Mouse (Mus musculus) heart, embryonic 15.5 days (tissue): ENCODE measurements around the gene Tmem221. TPM values are rescaled to one million over a fixed set of nuclear protein-coding genes. Genes with fewer than 3 reads are reported as not detected.

ENCODE experiments used
- ATAC-seq: fragments of 200-750 bp; cut with Nextera tagmentation; replicated peaks from 2 replicates; pipeline ENCODE4 v1.8.0; 2017; ENCODE audit warnings: low read depth, moderate TSS enrichment; ENCODE audit not compliant: insufficient number of reproducible peaks, insufficient read depth, low FRiP score
- H3K27ac ChIP-seq: fragments of 300-500 bp; sonication (generic); 2 replicates; pipeline ENCODE4 v1.5.1; 2015; ENCODE audit warnings: mild to moderate bottlenecking, inconsistent platforms
- H3K27me3 ChIP-seq: fragments of 300-500 bp; sonication (generic); 2 replicates; pipeline ENCODE4 v1.6.1; 2015; ENCODE audit warnings: inconsistent platforms
- H3K36me3 ChIP-seq: fragments of 300-500 bp; sonication (generic); 2 replicates; pipeline ENCODE4 v1.6.1; 2015; ENCODE audit warnings: mild to moderate bottlenecking, inconsistent platforms
- H3K4me1 ChIP-seq: fragments of 300-500 bp; sonication (generic); replicated peaks from 2 replicates; pipeline ENCODE4 v1.6.1; 2015; ENCODE audit warnings: inconsistent platforms
- H3K4me2 ChIP-seq: fragments of 300-500 bp; sonication (generic); 2 replicates; pipeline ENCODE4 v1.6.1; 2015; ENCODE audit warnings: inconsistent platforms, mild to moderate bottlenecking, moderate library complexity
- H3K4me3 ChIP-seq: fragments of 300-500 bp; sonication (generic); 2 replicates; pipeline ENCODE4 v1.5.1; 2015; ENCODE audit warnings: mild to moderate bottlenecking, inconsistent platforms
- H3K9ac ChIP-seq: fragments of 300-500 bp; sonication (generic); 2 replicates; pipeline ENCODE4 v1.6.1; 2015; ENCODE audit warnings: mild to moderate bottlenecking, inconsistent platforms
- H3K9me3 ChIP-seq: fragments of 300-500 bp; sonication (generic); replicated peaks from 2 replicates; pipeline ENCODE4 v1.6.1; 2016; ENCODE audit warnings: inconsistent platforms
- WGBS: fragments of 180-500 bp; shearing (Covaris S2); methylation state at CpG from one replicate; pipeline ENCODE4 v1.1.7; 2015; ENCODE audit warnings: mixed read lengths; 5-methylcytosine and 5-hydroxymethylcytosine counted together
- polyA plus RNA-seq: library from polyadenylated mRNA; unstranded; fragments of >200 nt; fragmentation: Nextera tagmentation; extraction: Ambion mirVana; gene quantifications from 2 replicates; pipeline ENCODE4 v1.2.1, GENCODE M21; 2015

Gene Tmem221
- polyA plus RNA-seq, 1 experiment from 2014 or later: 0.42 TPM

GRCm38 (mm10) chr8:71594324-71594722 is 35.7 kb upstream of the Tmem221 start:
- Histone ChIP-seq H3K9me3 (no peaks in the 10 kb centered on the region), H3K27me3 (no peaks in the 10 kb centered on the region), H3K27ac (no peak overlapping the region), H3K4me3 (no peak overlapping the region), H3K9ac (no peak overlapping the region), H3K4me1 (peaks cover 32% of the 10 kb centered on the region), H3K36me3 (no peaks in the 10 kb centered on the region), H3K4me2 (no peak overlapping the region)
- WGBS: 93% methylated on average over 4 of the region's 4 CpGs
- no peak for ATAC-seq

GRCm38 (mm10) chr8:71593556-71594323 is 35.1 kb upstream of the Tmem221 start:
- Histone ChIP-seq H3K36me3 (no peaks in the 10 kb centered on the region), H3K27me3 (no peaks in the 10 kb centered on the region), H3K27ac (no peak overlapping the region), H3K9ac (0 out of 2 replicates have a peak overlapping the region, but pooled peaks have one; percentile 96), H3K9me3 (no peaks in the 10 kb centered on the region), H3K4me3 (peak overlapping the region; percentile 82; the same call in 1 of the 2 replicates), H3K4me1 (peaks cover 32% of the 10 kb centered on the region), H3K4me2 (peak overlapping the region; percentile 86; the same call in 1 of the 2 replicates)
- 88% methylated on average over 8 of the region's 8 CpGs for WGBS
- no peak for ATAC-seq

DNA sequence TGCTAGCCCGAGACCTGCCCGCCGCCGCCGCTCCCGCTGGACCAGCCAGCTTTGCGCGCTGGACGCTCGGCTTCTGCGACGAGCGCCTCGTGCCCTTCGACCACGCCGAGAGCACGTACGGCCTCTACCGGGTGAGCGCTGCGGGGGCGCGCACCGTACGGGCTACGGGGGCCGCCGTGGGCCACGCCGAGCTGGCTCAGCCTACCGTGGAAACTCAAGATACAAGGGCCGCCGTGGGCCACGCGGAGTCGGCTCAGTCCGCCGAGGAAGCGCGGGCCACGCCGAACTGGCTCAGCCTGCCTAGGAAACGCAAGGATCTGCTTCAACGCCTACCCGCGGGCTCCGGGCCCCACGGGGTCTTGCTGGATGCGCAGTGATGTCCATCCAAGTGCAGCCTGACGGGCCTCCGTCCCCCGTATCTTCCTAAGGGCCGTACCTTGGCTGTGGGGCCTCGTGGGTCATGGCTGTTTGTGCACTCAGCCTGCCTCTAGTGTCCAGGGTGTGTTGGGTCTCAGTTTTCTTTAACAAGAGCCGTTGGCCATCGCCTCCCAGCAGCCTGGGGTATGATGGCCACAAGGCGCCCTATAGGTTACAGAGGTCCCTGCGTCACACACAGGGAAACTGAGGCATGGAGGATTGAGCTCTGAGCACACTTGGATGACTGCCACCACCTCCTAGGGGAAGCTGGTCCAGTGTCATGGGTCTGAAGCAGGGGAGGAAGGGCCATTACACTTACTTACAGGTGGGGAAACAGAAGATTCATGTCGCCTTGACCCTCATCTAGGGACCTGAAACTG is 33.9 kb upstream of the Tmem221 start:
- H3K4me1 ChIP-seq: peaks cover 32% of the 10 kb centered on the region
- H3K36me3 ChIP-seq: no peaks in the 10 kb centered on the region
- no peaks in the 10 kb centered on the region for H3K9me3 ChIP-seq
- ATAC-seq: peak; percentile 71
- peak overlapping the region; percentile 86 for H3K4me2 ChIP-seq
- H3K9ac ChIP-seq: peak overlapping the region; percentile 96
- H3K27me3 ChIP-seq: no peaks in the 10 kb centered on the region
- peak overlapping the region; percentile 99 for H3K27ac ChIP-seq
- H3K4me3 ChIP-seq: peak overlapping the region; percentile 82
- WGBS: 4% methylated on average over 60 of the region's 60 CpGs

DNA sequence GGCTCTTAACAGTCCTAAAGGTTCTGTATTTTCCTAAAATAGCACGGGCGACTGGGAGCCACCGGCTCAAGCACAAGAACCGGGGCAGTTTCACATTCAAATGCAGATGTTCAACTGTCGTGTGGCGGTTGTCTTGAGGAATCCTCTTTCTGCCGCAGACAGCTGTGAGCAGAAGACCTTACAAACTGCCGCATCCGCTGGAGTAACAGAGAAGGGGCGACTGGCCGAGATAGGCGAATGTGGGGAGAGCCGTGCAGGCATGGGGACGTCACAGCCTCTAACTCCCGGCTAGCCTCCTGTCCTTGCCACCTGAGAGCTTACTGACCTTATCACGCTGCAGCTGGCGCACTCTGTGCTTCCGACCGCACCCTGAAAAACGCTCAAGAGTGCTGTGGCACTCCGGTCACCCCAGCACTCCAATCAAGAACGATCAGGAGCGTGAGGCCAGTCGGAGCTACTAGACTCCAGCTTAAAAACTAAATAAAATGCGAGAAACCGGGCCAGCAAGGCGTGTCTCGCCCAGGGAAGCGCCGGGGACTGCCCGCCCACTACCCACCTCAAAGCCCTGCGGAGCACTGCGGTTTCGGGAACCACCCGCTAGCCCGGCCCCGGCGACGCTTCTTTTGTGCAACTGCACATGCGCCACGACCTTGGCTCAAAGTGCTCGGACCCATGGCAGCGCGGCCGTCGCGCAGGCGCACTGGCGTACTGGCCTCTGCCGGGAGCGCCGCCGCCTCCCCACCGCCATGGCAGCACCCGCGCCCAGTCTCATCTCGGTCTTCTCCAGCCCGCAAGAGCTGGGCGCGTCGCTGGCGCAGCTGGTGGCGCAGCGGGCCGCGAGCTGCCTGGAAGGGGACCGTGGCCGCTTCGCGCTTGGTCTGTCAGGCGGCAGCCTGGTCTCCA is 33.1 kb upstream of the Tmem221 start, which contains the start of gene Pgls:
Pgls (plus strand) TSS at position 706 of the 903 bp plus-strand sequence.
- WGBS: under 1% methylated on average over 71 of the region's 71 CpGs
- Histone ChIP-seq H3K9ac (peak within 1 kb of the TSS; percentile 96), H3K4me1 (peaks cover 31% of the 10 kb centered on the region), H3K9me3 (no peaks in the 10 kb centered on the region), H3K36me3 (no peaks in the 10 kb centered on the region), H3K27ac (peak within 1 kb of the TSS; percentile 99), H3K4me2 (peak within 1 kb of the TSS; percentile 86), H3K4me3 (peak within 1 kb of the TSS; percentile 82), H3K27me3 (no peaks in the 10 kb centered on the region)
- ATAC-seq: peak; percentile 86

DNA sequence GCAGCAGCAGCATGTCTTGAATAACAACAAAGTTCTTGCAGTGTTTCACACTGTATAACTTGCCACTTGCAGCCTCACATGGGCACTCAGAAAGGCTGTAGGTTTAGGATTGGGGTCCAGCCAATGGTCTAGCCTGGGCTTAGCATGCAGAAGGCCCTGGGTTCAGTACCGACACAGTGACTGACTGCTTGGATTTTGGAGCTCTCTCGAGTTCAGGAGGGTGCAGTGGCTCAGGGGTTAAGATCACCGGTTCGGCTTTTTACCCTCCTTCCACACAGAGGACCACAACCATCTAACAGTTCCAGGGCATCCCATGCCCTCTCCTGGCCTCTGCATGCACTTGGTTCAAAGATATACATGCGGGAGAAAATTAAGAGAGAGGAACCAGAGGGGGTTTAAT is 32.3 kb upstream of the Tmem221 start:
- peak overlapping the region; percentile 96 for H3K9ac ChIP-seq
- H3K4me1 ChIP-seq: peaks cover 25% of the 10 kb centered on the region
- H3K27ac ChIP-seq: peak overlapping the region; percentile 99
- no peaks in the 10 kb centered on the region for H3K9me3 ChIP-seq
- no peak for ATAC-seq
- H3K36me3 ChIP-seq: no peaks in the 10 kb centered on the region
- H3K4me2 ChIP-seq: peak overlapping the region; percentile 86
- WGBS: 22% methylated on average over 5 of the region's 5 CpGs
- no peaks in the 10 kb centered on the region for H3K27me3 ChIP-seq
- H3K4me3 ChIP-seq: peak overlapping the region; percentile 82

DNA sequence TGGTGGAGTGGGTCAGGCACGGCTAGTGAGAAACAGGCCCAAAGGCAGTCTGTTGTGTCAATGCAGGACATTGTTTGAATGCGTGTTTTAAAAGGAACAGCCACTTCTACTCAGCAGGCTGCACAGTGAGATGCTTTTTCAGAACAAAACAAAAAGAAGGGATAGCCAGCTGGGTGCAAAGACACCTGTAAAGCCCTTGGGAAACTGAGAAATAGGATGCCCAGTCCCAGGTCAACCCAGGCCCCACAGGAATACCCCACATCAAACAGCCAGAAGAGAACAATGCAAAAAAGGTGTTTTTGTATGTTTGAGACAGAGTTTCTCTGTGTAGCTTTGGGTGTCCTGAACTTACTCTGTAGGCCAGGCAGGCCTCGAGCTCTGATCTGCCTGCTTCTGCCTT is 30.1 kb upstream of the Tmem221 start:
- 0 out of 2 replicates have a peak, but pooled peaks cover 6% of the 10 kb centered on the region for H3K36me3 ChIP-seq
- no peak overlapping the region for H3K4me3 ChIP-seq
- no peaks in the 10 kb centered on the region for H3K9me3 ChIP-seq
- H3K27me3 ChIP-seq: no peaks in the 10 kb centered on the region
- H3K9ac ChIP-seq: no peak overlapping the region
- no peak overlapping the region for H3K4me2 ChIP-seq
- WGBS: 77% methylated on average over 3 of the region's 3 CpGs
- H3K4me1 ChIP-seq: peaks cover 20% of the 10 kb centered on the region
- no peak overlapping the region for H3K27ac ChIP-seq
- ATAC-seq: no peak

DNA sequence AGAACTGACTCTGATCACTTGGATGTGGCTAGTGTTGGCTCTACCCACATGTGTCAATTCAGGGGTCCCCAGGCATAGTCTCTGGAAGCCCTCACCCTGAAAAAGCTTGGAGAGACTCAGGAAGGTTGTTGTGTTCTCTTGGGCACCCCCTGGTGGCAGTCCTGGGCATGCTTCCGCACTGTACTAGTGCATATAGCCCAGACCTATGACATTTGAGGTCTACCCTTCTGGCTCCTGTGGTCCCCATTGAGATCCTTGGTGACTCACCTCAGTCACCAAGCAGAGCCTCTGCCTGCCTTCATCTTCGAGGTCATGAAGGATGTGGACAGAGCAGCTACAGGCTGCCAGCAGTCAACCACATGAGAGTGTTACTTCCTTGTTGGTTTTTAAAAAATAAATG is 28.2 kb upstream of the Tmem221 start:
- H3K9ac ChIP-seq: no peak overlapping the region
- no peaks in the 10 kb centered on the region for H3K27me3 ChIP-seq
- H3K4me3 ChIP-seq: no peak overlapping the region
- H3K36me3 ChIP-seq: 0 out of 2 replicates have a peak, but pooled peaks cover 6% of the 10 kb centered on the region
- peaks cover 7% of the 10 kb centered on the region for H3K4me1 ChIP-seq
- ATAC-seq: no peak
- H3K4me2 ChIP-seq: no peak overlapping the region
- H3K27ac ChIP-seq: no peak overlapping the region
- 69% methylated on average over 2 of the region's 2 CpGs for WGBS
- no peaks in the 10 kb centered on the region for H3K9me3 ChIP-seq

DNA sequence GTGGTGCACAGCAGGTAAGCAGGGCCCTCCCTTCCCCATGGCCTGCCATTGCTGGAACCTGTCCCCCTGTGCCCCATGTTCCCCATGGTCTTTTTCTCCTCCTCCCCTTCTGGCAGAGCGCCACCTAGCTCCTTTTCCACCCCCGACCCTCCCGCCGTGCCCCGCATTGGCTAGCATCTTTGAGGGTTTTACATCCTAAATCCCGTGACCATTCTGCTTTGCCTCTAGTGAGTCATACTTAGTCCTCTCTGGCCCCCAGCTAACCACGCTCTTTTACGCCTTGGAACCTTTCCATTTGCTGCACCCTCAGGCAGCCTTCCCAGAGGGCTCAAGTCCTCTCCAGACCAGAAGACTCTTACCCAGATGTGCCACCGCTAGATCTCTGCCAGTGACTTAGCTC is 21.5 kb upstream of the Tmem221 start:
- no peak overlapping the region for H3K4me3 ChIP-seq
- H3K9ac ChIP-seq: no peak overlapping the region
- no peaks in the 10 kb centered on the region for H3K9me3 ChIP-seq
- H3K27me3 ChIP-seq: no peaks in the 10 kb centered on the region
- WGBS: 60% methylated on average over 9 of the region's 9 CpGs
- H3K27ac ChIP-seq: no peak overlapping the region
- no peaks in the 10 kb centered on the region for H3K4me1 ChIP-seq
- peaks cover 11% of the 10 kb centered on the region; the same call in 1 of the 2 replicates for H3K36me3 ChIP-seq
- no peak for ATAC-seq
- no peak overlapping the region for H3K4me2 ChIP-seq

DNA sequence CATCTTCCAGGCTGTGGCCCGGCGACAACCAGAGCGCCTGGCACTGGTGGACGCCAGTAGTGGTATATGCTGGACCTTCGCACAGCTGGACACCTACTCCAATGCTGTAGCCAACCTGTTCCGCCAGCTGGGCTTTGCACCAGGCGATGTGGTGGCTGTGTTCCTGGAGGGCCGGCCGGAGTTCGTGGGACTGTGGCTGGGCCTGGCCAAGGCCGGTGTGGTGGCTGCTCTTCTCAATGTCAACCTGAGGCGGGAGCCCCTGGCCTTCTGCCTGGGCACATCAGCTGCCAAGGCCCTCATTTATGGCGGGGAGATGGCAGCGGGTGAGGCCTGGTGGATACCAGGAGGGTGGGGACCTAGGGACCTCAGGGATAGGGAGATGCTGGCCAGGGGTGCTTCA is 20.8 kb upstream of the Tmem221 start:
- WGBS: 88% methylated on average over 14 of the region's 14 CpGs
- Histone ChIP-seq H3K4me1 (0 out of 2 replicates have a peak, but pooled peaks cover 1% of the 10 kb centered on the region), H3K27ac (no peak overlapping the region), H3K9me3 (no peaks in the 10 kb centered on the region), H3K4me3 (no peak overlapping the region), H3K36me3 (peaks cover 8% of the 10 kb centered on the region; the same call in 1 of the 2 replicates), H3K27me3 (no peaks in the 10 kb centered on the region), H3K4me2 (no peak overlapping the region), H3K9ac (no peak overlapping the region)
- no peak for ATAC-seq

GRCm38 (mm10) chr8:71579009-71579408 is 20.3 kb upstream of the Tmem221 start:
- ATAC-seq: no peak
- no peaks in the 10 kb centered on the region for H3K27me3 ChIP-seq
- no peaks in the 10 kb centered on the region for H3K9me3 ChIP-seq
- no peak overlapping the region for H3K27ac ChIP-seq
- H3K4me1 ChIP-seq: 0 out of 2 replicates have a peak, but pooled peaks cover 4% of the 10 kb centered on the region
- no peak overlapping the region for H3K4me3 ChIP-seq
- no peak overlapping the region for H3K9ac ChIP-seq
- H3K36me3 ChIP-seq: peaks cover 5% of the 10 kb centered on the region; the same call in 1 of the 2 replicates
- 71% methylated on average over 1 of the region's 1 CpGs for WGBS
- no peak overlapping the region for H3K4me2 ChIP-seq
